Mouse (Mus musculus) B cell, adult 2 months (primary cell): Measurements from ENCODE around the gene Oas1e.

Experiments used
- DNase-seq, 2 experiments: peaks; one replicate each; pipeline ENCODE4 v3.0.0; 2022

The Oas1e gene

GRCm38 (mm10) chr5:120775287-120775985 is 19.9 kb downstream of the Oas1e start:
- peak; percentile 16 to 20 for DNase-seq

GRCm38 (mm10) chr5:120769396-120769795 is 25.9 kb downstream of the Oas1e start:
- no peak for DNase-seq

- no peak for DNase-seq
These were observed 30.3 kb downstream of the Oas1e start for GRCm38 (mm10) chr5:120765010-120765409.

- peak in 1 of 2 experiments; percentile 13 for DNase-seq
These were observed 33.4 kb downstream of the Oas1e start for GRCm38 (mm10) chr5:120761901-120762300.

GRCm38 (mm10) chr5:120754215-120754614 is 41.1 kb downstream of the Oas1e start:
- DNase-seq = no peak

- DNase-seq = no peak
These were observed 42.5 kb downstream of the Oas1e start for GRCm38 (mm10) chr5:120752786-120753185.

- no peak for DNase-seq
These were observed 44.1 kb downstream of the Oas1e start for GRCm38 (mm10) chr5:120751206-120751605.

GRCm38 (mm10) chr5:120749688-120750087 is 45.6 kb downstream of the Oas1e start, which contains the start of gene Oas2:
TSS of gene Oas2 (minus strand) at chr5:120749853.
- DNase-seq = peak; percentile 26

GRCm38 (mm10) chr5:120746451-120746850 is 48.9 kb downstream of the Oas1e start:
- peak; percentile 72 to 73 for DNase-seq

- DNase-seq = peak; percentile 71 to 77
These were observed 53.2 kb downstream of the Oas1e start for GRCm38 (mm10) chr5:120742125-120742524.
